Mouse (Mus musculus) forebrain, postnatal 0 days (tissue): ENCODE measurements at regions not wholly inside any gene's neighbourhood (a gene's known extent, or its start where the extent isn't known, plus 50 kb on each side); places are given as distances from the start of the nearest gene placed in this dataset.

Source experiments
- ATAC-seq: fragments of 200-750 bp; cut with Nextera tagmentation; 2 replicates; pipeline ENCODE4 v1.8.0; 2017; ENCODE audit warnings: mild to moderate bottlenecking, moderate library complexity
- DNase-seq: peaks from one replicate; pipeline ENCODE4 v3.0.0-alpha.2; 2015
- H3K27ac ChIP-seq: fragments of 300-500 bp; sonication (generic); 2 replicates; pipeline ENCODE4 v1.5.1; 2014; ENCODE audit warnings: low read depth, mild to moderate bottlenecking, antibody characterized with exemption, low read length, moderate library complexity, mixed read lengths
- H3K27me3 ChIP-seq: fragments of 300-500 bp; sonication (generic); 2 replicates; pipeline ENCODE4 v1.6.1; 2014; ENCODE audit warnings: mild to moderate bottlenecking, low read length, mixed read lengths; ENCODE audit not compliant: insufficient read depth
- H3K36me3 ChIP-seq: fragments of 300-500 bp; sonication (generic); 2 replicates; pipeline ENCODE4 v1.6.1; 2014; ENCODE audit warnings: mild to moderate bottlenecking, moderate library complexity; ENCODE audit not compliant: insufficient read depth
- H3K4me1 ChIP-seq: fragments of 300-500 bp; sonication (generic); 2 replicates; pipeline ENCODE4 v1.6.1; 2014; ENCODE audit warnings: antibody characterized with exemption; ENCODE audit not compliant: insufficient read depth
- H3K4me2 ChIP-seq: fragments of 300-500 bp; sonication (generic); 2 replicates; pipeline ENCODE4 v1.6.1; 2014; ENCODE audit warnings: low read depth, mild to moderate bottlenecking, moderate library complexity
- H3K4me3 ChIP-seq: fragments of 300-500 bp; sonication (generic); 2 replicates; pipeline ENCODE4 v1.5.1; 2014; ENCODE audit warnings: low read depth, low read length, mixed read lengths
- H3K9ac ChIP-seq: fragments of 300-500 bp; sonication (generic); 2 replicates; pipeline ENCODE4 v1.6.1; 2014; ENCODE audit warnings: mild to moderate bottlenecking
- H3K9me3 ChIP-seq: fragments of 300-500 bp; sonication (generic); 2 replicates; pipeline ENCODE4 v1.6.1; 2016; ENCODE audit warnings: low read length
- CTCF ChIP-seq: sonication (generic); IDR thresholded peaks from 2 replicates; pipeline ENCODE4 v1.5.1; 2016; ENCODE audit warnings: antibody characterized with exemption, control low read depth, low read depth
- WGBS: fragments of 180-500 bp; shearing (Covaris S2); extraction: QIAGEN DNeasy Blood & Tissue Kit; methylation state at CpG from one replicate; pipeline ENCODE4 v1.1.7; 2014; 5-methylcytosine and 5-hydroxymethylcytosine counted together

DNA sequence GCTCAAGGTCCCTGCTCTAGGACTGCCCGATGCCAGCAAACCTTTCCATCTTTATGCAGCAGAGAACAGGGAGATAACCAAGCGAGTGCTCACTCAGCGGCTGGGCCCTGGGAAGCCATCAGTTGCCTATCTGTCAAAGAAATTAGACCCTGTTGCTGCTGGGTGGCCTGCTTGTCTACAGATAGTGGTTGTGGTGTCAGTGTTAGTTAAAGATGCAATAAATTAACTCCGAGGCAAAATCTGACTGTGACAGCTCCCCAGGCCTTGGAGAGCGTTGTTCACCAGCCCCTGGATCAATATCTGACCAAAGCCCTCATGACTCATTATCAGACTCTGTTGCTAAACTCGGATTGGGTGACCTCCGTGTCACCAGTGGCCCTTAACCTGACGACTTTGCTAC, 83.0 kb upstream of the Btg3 start:
- no peaks in the 10 kb centered on the region for H3K27me3 ChIP-seq
- TF ChIP-seq CTCF = no peak
- H3K4me1 ChIP-seq = no peaks in the 10 kb centered on the region
- H3K4me2 ChIP-seq = no peak overlapping the region
- 85% methylated on average over 8 of the region's 8 CpGs for WGBS
- no peak for ATAC-seq
- H3K9me3 ChIP-seq = no peaks in the 10 kb centered on the region
- no peaks in the 10 kb centered on the region for H3K36me3 ChIP-seq
- no peak overlapping the region for H3K27ac ChIP-seq
- no peak for DNase-seq
- no peak overlapping the region for H3K4me3 ChIP-seq
- H3K9ac ChIP-seq = no peak overlapping the region

GRCm38 (mm10) chr16:78457731-78458151, 80.7 kb upstream of the Btg3 start:
- H3K27ac ChIP-seq = 0 out of 2 replicates have a peak overlapping the region, but pooled peaks have one; percentile 17
- H3K9me3 ChIP-seq = no peaks in the 10 kb centered on the region
- no peaks in the 10 kb centered on the region for H3K27me3 ChIP-seq
- 27% methylated on average over 8 of the region's 8 CpGs for WGBS
- peak; percentile 61 for DNase-seq
- no peaks in the 10 kb centered on the region for H3K36me3 ChIP-seq
- ATAC-seq = peak; percentile 93
- no peak overlapping the region for H3K4me3 ChIP-seq
- no peak for TF ChIP-seq CTCF
- H3K4me2 ChIP-seq = peak overlapping the region; percentile 34
- H3K4me1 ChIP-seq = no peaks in the 10 kb centered on the region
- H3K9ac ChIP-seq = no peak overlapping the region

GRCm38 (mm10) chr16:78456345-78456744, 79.4 kb upstream of the Btg3 start:
- Histone ChIP-seq H3K4me1 (no peaks in the 10 kb centered on the region), H3K9ac (no peak overlapping the region), H3K4me2 (no peak overlapping the region), H3K9me3 (no peaks in the 10 kb centered on the region), H3K4me3 (no peak overlapping the region), H3K27ac (no peak overlapping the region), H3K27me3 (no peaks in the 10 kb centered on the region), H3K36me3 (no peaks in the 10 kb centered on the region)
- 43% methylated on average over 10 of the region's 10 CpGs for WGBS
- DNase-seq (no peak), ATAC-seq (no peak)
- no peak for TF ChIP-seq CTCF

GRCm38 (mm10) chr16:78454509-78454908, 77.5 kb upstream of the Btg3 start:
- Histone ChIP-seq H3K4me2 (no peak overlapping the region), H3K4me3 (no peak overlapping the region), H3K36me3 (no peaks in the 10 kb centered on the region), H3K9ac (no peak overlapping the region), H3K27ac (no peak overlapping the region), H3K4me1 (no peaks in the 10 kb centered on the region), H3K9me3 (no peaks in the 10 kb centered on the region), H3K27me3 (no peaks in the 10 kb centered on the region)
- 83% methylated on average over 9 of the region's 9 CpGs for WGBS
- no peak for TF ChIP-seq CTCF
- DNase-seq (no peak), ATAC-seq (no peak)

DNA sequence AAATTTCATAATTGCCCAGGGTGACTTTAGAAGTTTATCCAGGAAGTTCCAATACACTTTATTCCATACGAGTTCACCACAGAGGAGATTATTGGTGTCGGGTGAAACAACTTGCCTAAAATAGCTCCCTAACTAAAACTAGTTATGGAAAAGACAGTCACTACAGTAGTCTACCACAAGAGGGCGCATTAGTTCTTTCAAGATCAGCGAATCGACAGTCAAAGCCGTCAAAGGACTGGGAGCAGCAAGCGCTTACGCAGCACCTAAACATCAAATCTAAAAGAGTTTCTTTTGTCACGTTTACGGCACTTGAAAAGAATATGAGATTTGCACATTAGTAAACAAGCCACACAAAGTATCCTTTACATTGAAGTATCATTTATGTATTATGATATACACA, 75.3 kb upstream of the Btg3 start:
- peak; percentile 92 for DNase-seq

DNA sequence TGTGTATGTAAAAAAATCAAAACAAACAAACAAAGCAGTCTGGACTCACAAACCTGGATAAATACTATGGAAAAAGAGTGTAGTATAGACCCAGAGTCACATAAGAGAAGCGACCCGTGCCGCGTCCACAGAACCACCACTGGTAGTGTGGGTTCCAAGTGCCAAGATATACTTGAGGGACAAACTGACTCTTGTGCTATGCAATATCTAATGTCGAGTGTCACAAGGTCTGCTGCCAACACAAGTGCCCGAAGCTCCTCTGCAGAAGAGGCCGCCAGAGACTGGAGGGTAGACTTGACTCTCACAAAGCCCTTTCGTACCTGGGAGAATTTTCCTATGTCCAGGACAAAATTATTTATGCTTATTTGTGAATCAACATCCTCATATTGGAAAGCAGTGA, 74.8 kb upstream of the Btg3 start:
- WGBS = 87% methylated on average over 8 of the region's 8 CpGs
- no peaks in the 10 kb centered on the region for H3K4me1 ChIP-seq
- no peaks in the 10 kb centered on the region for H3K9me3 ChIP-seq
- no peaks in the 10 kb centered on the region for H3K27me3 ChIP-seq
- DNase-seq (no peak), ATAC-seq (no peak)
- no peak overlapping the region for H3K4me2 ChIP-seq
- TF ChIP-seq CTCF = no peak
- no peak overlapping the region for H3K4me3 ChIP-seq
- H3K27ac ChIP-seq = no peak overlapping the region
- H3K36me3 ChIP-seq = no peaks in the 10 kb centered on the region
- H3K9ac ChIP-seq = no peak overlapping the region

More for the DNA sequence above, 75.3 kb upstream of the Btg3 start:
- H3K27me3 ChIP-seq = no peaks in the 10 kb centered on the region
- no peak overlapping the region for H3K9ac ChIP-seq
- no peaks in the 10 kb centered on the region for H3K4me1 ChIP-seq
- peak; percentile 53 for ATAC-seq
- no peak overlapping the region for H3K27ac ChIP-seq
- no peaks in the 10 kb centered on the region for H3K9me3 ChIP-seq
- H3K4me2 ChIP-seq = no peak overlapping the region
- WGBS = 3% methylated on average over 10 of the region's 10 CpGs
- no peak overlapping the region for H3K4me3 ChIP-seq
- peak; percentile 93 for TF ChIP-seq CTCF
- no peaks in the 10 kb centered on the region for H3K36me3 ChIP-seq

DNA sequence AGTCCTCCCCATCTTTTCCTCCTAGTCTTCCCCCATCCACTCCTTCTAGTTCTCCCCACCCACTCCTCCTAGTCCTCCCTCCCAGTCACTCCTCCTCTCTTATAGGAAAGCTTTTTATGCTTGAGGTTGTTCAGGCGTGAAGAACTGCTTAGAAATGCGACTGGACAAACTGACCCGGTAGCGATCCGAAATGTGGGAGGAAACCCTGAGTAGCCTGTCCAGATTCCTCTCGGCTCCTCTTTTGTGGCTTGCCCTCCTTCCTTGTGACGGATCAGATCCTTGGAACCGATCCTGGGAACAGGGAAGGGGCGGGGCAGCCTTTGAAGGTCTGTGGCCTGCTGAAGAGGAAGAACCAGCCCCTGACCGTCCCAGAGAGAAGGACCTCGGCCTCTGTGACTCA, 74.3 kb upstream of the Btg3 start:
- H3K27me3 ChIP-seq = no peaks in the 10 kb centered on the region
- 57% methylated on average over 11 of the region's 11 CpGs for WGBS
- H3K4me2 ChIP-seq = no peak overlapping the region
- ATAC-seq (no peak; the same call in 1 of the 2 replicates), DNase-seq (no peak)
- no peaks in the 10 kb centered on the region for H3K4me1 ChIP-seq
- H3K9ac ChIP-seq = no peak overlapping the region
- no peak overlapping the region for H3K27ac ChIP-seq
- no peaks in the 10 kb centered on the region for H3K36me3 ChIP-seq
- H3K9me3 ChIP-seq = no peaks in the 10 kb centered on the region
- H3K4me3 ChIP-seq = no peak overlapping the region
- TF ChIP-seq CTCF = no peak

DNA sequence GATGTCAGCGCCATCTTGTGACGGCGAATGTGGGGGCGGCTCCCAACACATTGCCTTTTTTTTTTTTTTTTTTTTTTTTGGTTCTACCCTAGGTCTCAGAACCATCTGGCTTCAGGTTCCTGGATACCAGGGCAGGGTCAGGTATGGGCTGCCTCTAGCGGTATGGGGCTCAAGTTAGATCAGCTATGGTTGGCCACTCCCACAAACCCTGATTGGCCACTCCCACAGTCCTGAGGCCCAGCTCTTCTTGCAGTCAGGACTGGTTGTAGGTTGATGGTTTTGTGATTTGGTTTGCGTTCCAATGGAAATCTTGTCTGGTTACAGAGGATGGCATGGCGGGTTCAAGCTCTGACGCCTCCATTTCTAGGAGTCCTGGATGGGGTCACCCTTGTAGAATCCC, 72.2 kb upstream of the Btg3 start:
- ATAC-seq (no peak), DNase-seq (no peak)
- Histone ChIP-seq H3K9me3 (no peaks in the 10 kb centered on the region), H3K27me3 (no peaks in the 10 kb centered on the region), H3K4me1 (no peaks in the 10 kb centered on the region), H3K36me3 (no peaks in the 10 kb centered on the region), H3K27ac (no peak overlapping the region), H3K4me2 (no peak overlapping the region), H3K9ac (no peak overlapping the region), H3K4me3 (no peak overlapping the region)
- 93% methylated on average over 4 of the region's 8 CpGs for WGBS
- TF ChIP-seq CTCF = no peak
